8 mouse cellular contexts compared by ENCODE assay signal in the genomic region with DNA sequence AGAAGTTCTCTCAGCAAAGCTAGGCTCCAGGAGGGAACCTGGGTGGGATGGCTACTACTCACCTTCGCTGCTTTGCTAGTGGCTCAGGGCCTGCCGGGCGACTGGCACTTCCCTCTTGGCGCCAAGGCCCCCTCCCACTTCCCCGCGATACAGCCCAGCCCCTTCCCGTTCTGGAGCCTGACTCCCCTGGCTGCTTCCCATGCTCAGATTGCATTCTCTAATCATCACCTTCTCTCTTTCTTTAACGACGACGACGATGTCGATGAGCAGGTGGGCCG. TPM values are rescaled to one million over a fixed set of nuclear protein-coding genes. Genes with fewer than 3 reads are reported as not detected.
DNase-seq lines count a peak whose midpoint lies in the region; ATAC-seq and TF ChIP-seq lines count a peak whose summit lies in the region.

Gene Adcy4, minus strand, starts transcription at position 138 of the 278 bp plus-strand sequence.

- no peak within 1 kb of the TSS for H3K27ac ChIP-seq in forebrain, postnatal 0 days (ENCODE audit: low read depth, low read length)
- 0 out of 2 replicates have a peak within 1 kb of the TSS, but pooled peaks have one; percentile 4 for H3K27ac ChIP-seq in hindbrain, embryonic 15.5 days (replicated peaks)
- H3K27ac ChIP-seq in liver, embryonic 16.5 days (ENCODE audit: low read length) = no peak within 1 kb of the TSS
- H3K27ac ChIP-seq in stomach, embryonic 15.5 days = peak within 1 kb of the TSS; percentile 23; the same call in 1 of the 2 replicates

- H3K27me3 ChIP-seq in forebrain, postnatal 0 days (ENCODE audit: insufficient read depth, low read length) = peaks cover 70% of the 10 kb centered on the region
- peaks cover 73% of the 10 kb centered on the region for H3K27me3 ChIP-seq in hindbrain, embryonic 15.5 days
- H3K27me3 ChIP-seq in liver, embryonic 16.5 days (ENCODE audit: control insufficient read depth, insufficient read depth, low read depth, low read length) = peaks cover 29% of the 10 kb centered on the region
- H3K27me3 ChIP-seq in stomach, embryonic 15.5 days (replicated peaks) = peaks cover 15% of the 10 kb centered on the region; the same call in 1 of the 2 replicates

- ATAC-seq in forebrain, postnatal 0 days = no peak
- ATAC-seq in hindbrain, embryonic 15.5 days (ENCODE audit: low FRiP score, low read depth) = no peak
- no peak for ATAC-seq in liver, embryonic 16.5 days (ENCODE audit: low read depth)
- no peak for ATAC-seq in stomach, embryonic 15.5 days (ENCODE audit: insufficient read depth, low FRiP score, low read depth)

- no peak for TF ChIP-seq CTCF in forebrain, postnatal 0 days (IDR thresholded peaks at IDR 0.05; ENCODE audit: low read depth)

- no peaks in the 10 kb centered on the region for H3K36me3 ChIP-seq in forebrain, postnatal 0 days (ENCODE audit: insufficient read depth)
- H3K36me3 ChIP-seq in hindbrain, embryonic 15.5 days = no peaks in the 10 kb centered on the region
- no peaks in the 10 kb centered on the region for H3K36me3 ChIP-seq in liver, embryonic 16.5 days (ENCODE audit: control insufficient read depth, insufficient read depth)
- H3K36me3 ChIP-seq in stomach, embryonic 15.5 days = no peaks in the 10 kb centered on the region

- H3K4me3 ChIP-seq in forebrain, postnatal 0 days (ENCODE audit: low read depth, low read length) = peak within 1 kb of the TSS; percentile 25
- H3K4me3 ChIP-seq in hindbrain, embryonic 15.5 days = peak within 1 kb of the TSS; percentile 27
- H3K4me3 ChIP-seq in liver, embryonic 16.5 days (ENCODE audit: low read depth, low read length) = peak within 1 kb of the TSS; percentile 38
- H3K4me3 ChIP-seq in stomach, embryonic 15.5 days (replicated peaks) = peak within 1 kb of the TSS; percentile 40

- 6% methylated on average over 13 of the region's 13 CpGs for WGBS in forebrain, postnatal 0 days
- 3% methylated on average over 13 of the region's 13 CpGs for WGBS in hindbrain, embryonic 15.5 days
- WGBS in liver, embryonic 16.5 days (ENCODE audit: insufficient replicate concordance) = 19% methylated on average over 13 of the region's 13 CpGs
- WGBS in stomach, embryonic 15.5 days = 11% methylated on average over 13 of the region's 13 CpGs

- H3K9ac ChIP-seq in forebrain, postnatal 0 days = no peak within 1 kb of the TSS
- no peak within 1 kb of the TSS for H3K9ac ChIP-seq in hindbrain, embryonic 15.5 days
- no peak within 1 kb of the TSS for H3K9ac ChIP-seq in liver, embryonic 16.5 days (ENCODE audit: low read depth, low read length)
- 0 out of 2 replicates have a peak within 1 kb of the TSS, but pooled peaks have one; percentile 20 for H3K9ac ChIP-seq in stomach, embryonic 15.5 days

- peak within 1 kb of the TSS; percentile 42 for H3K4me2 ChIP-seq in forebrain, postnatal 0 days (ENCODE audit: low read depth)
- H3K4me2 ChIP-seq in hindbrain, embryonic 15.5 days = peak within 1 kb of the TSS; percentile 48
- peak within 1 kb of the TSS; percentile 39 for H3K4me2 ChIP-seq in liver, embryonic 16.5 days (ENCODE audit: low read depth, low read length)
- H3K4me2 ChIP-seq in stomach, embryonic 15.5 days = peak within 1 kb of the TSS; percentile 71

- peak; percentile 1 for DNase-seq in ovary, postnatal 10 days (ENCODE audit: low spot score)
- DNase-seq in ovary, postnatal 36 days (ENCODE audit: low spot score) = no peak
- DNase-seq in forebrain, postnatal 0 days = no peak
- no peak for DNase-seq in frontal cortex, adult 2 months (ENCODE audit: extremely low spot score in 1 of 2, low spot score in 1 of 2)
- no peak for DNase-seq in ovary, adult 18-20 months (ENCODE audit: low spot score)

- no peaks in the 10 kb centered on the region for H3K9me3 ChIP-seq in forebrain, postnatal 0 days (ENCODE audit: low read length)
- H3K9me3 ChIP-seq in hindbrain, embryonic 15.5 days = no peaks in the 10 kb centered on the region
- no peaks in the 10 kb centered on the region for H3K9me3 ChIP-seq in liver, embryonic 16.5 days (replicated peaks; ENCODE audit: control insufficient read depth, low read length)
- H3K9me3 ChIP-seq in stomach, embryonic 15.5 days = no peaks in the 10 kb centered on the region

- H3K4me1 ChIP-seq in forebrain, postnatal 0 days (ENCODE audit: insufficient read depth) = peaks cover 7% of the 10 kb centered on the region; the same call in 1 of the 2 replicates
- peaks cover 20% of the 10 kb centered on the region for H3K4me1 ChIP-seq in hindbrain, embryonic 15.5 days (replicated peaks)
- H3K4me1 ChIP-seq in liver, embryonic 16.5 days (ENCODE audit: control insufficient read depth, low read depth, low read length) = peaks cover 11% of the 10 kb centered on the region
- H3K4me1 ChIP-seq in stomach, embryonic 15.5 days = peaks cover 22% of the 10 kb centered on the region

RNA-seq across cellular contexts. Expression of gene Adcy4, which starts in this region (rescaled TPM):
- total RNA-seq in forebrain, postnatal 0 days (2014; rRNA removed) = 1.6 and 3.6 TPM in 2 replicates
- polyA plus RNA-seq in forebrain, postnatal 0 days (2015; fragmentation: Nextera tagmentation; extraction: Ambion mirVana) = 1.6 and 1.7 TPM in 2 replicates
- 4.0 and 5.0 TPM in 2 replicates for polyA plus RNA-seq in hindbrain, embryonic 15.5 days (2015; fragmentation: Nextera tagmentation; extraction: Ambion mirVana)
- polyA plus RNA-seq in liver, embryonic 16.5 days (2015; fragmentation: Nextera tagmentation; extraction: Ambion mirVana) = 1.9 and 2.4 TPM in 2 replicates
- 6.3 and 8.0 TPM in 2 replicates for polyA plus RNA-seq in stomach, embryonic 15.5 days (2015; fragmentation: Nextera tagmentation; extraction: Ambion mirVana)
- 4.0 and 4.3 TPM in 2 replicates for polyA plus RNA-seq in frontal cortex, adult 2 months (2012; rRNA removed)

Comparison
In these comparisons a context has a peak if more than half of its experiments do, and no peak if none do; other contexts are left out.
1. H3K27ac ChIP-seq: peak in hindbrain, embryonic 15.5 days (single experiment) and stomach, embryonic 15.5 days (single experiment); none in forebrain, postnatal 0 days (single experiment) and liver, embryonic 16.5 days (single experiment).
2. Peak in every context shown above with its lines, with median percentiles within 50 percentile points of each other: H3K4me2 ChIP-seq and H3K4me3 ChIP-seq.